Mouse (Mus musculus) olfactory bulb, adult 2 months (tissue): ENCODE measurements around the gene Tsn. TPM values are rescaled to one million over a fixed set of nuclear protein-coding genes. Genes with fewer than 3 reads are reported as not detected.

Source experiments
- H3K27ac ChIP-seq: fragments of 200-500 bp; 2 replicates; pipeline ENCODE4 v1.5.1; 2012; ENCODE audit warnings: low read depth, low read length; ENCODE audit not compliant: insufficient read depth
- H3K4me1 ChIP-seq: fragments of 200-500 bp; 2 replicates; pipeline ENCODE4 v1.6.1; 2012; ENCODE audit warnings: low read length; ENCODE audit not compliant: control insufficient read depth, insufficient read depth
- H3K4me3 ChIP-seq: fragments of 200-500 bp; 2 replicates; pipeline ENCODE4 v1.5.1; 2012; ENCODE audit warnings: mild to moderate bottlenecking, low read depth, low read length, moderate library complexity; ENCODE audit not compliant: insufficient read depth
- CTCF ChIP-seq: fragments of 200-500 bp; IDR thresholded peaks from 2 replicates; pipeline ENCODE4 v1.5.1; 2012; ENCODE audit warnings: low read depth, mild to moderate bottlenecking, low read length, moderate library complexity; ENCODE audit not compliant: insufficient read depth
- POLR2A ChIP-seq: fragments of 200-500 bp; IDR thresholded peaks from 2 replicates; pipeline ENCODE4 v1.6.1; 2012; ENCODE audit warnings: mild to moderate bottlenecking, low read depth, low read length, moderate library complexity; ENCODE audit not compliant: insufficient read depth
- WGBS: fragments of 180-500 bp; shearing (Covaris S2); methylation state at CpG from one replicate; pipeline ENCODE4 v1.1.7; 2018; 5-methylcytosine and 5-hydroxymethylcytosine counted together
- polyA plus RNA-seq: library from polyadenylated mRNA; stranded (reverse); fragments of >200 nt; gene quantifications from 2 replicates; pipeline ENCODE4 v1.2.4, GENCODE M21; 2012; ENCODE audit warnings: low replicate concordance; ENCODE audit not compliant: missing spikeins, insufficient read depth, insufficient read length

The Tsn gene
- polyA plus RNA-seq, 1 experiment = not detected

DNA sequence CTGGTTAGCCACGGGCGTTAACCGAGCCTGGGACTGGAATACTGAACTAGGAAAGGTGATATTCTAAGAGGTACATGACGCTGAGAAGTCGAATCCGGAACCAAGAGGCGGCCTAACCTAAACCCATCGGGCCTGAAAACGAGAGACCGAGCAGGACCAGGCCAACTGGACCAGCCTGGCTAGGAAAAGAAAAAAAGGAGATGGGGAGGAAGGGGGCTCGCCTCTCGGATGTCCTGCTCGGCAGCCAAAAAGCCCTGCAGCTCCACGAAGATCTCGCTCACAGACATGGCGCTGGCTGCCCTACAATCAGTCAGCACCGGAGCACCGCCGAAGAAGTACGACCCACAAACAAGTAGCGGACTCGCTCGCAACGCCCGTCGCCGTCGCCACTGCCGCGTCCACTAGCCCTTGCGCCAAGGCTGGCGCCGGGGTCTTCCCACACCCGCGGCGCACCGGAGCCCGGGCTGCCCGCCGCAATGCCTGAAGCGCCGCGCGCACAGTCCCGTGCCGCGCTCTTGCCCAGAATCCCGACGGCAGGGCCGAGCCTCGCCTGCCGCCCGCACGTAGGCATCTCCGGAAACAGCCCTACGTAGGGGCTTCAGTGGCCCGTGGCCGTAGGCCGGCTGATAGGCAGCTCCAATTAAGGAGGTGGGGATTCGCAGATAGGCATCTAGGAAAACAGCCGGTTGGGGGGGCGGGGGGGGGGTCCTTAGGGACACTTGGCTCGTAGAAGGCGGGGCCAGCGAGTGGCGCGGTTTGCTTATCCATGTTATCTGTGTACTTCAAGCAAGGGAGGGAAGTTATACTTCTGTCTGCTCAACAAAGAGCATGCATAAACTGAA, 538 bp downstream of the Tsn start:
- WGBS = under 1% methylated on average over 67 of the region's 67 CpGs

DNA sequence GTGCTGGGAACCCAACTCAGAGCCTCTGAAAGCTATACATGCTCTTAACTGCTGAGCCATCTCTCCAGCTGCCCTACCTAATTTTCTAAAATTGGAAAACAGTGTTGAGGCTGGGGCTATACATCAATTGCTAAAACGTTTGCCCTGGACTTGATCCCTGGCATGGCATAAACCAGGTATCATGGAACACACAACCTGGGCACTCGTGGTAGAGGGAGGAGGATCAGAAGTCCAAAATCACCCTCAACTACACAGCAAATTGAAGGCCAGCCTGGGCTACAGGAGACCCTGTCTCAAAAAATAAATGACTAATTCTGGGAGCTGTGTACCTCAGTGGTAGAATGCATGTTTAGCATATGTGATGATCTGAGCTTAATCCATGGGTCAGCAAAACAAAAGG, 13.8 kb downstream of the Tsn start:
- no peak overlapping the region for H3K27ac ChIP-seq
- H3K4me1 ChIP-seq = no peaks in the 10 kb centered on the region
- WGBS = 93% methylated on average over 2 of the region's 2 CpGs
- TF ChIP-seq CTCF (no peak), POLR2A (no peak)
- no peak overlapping the region for H3K4me3 ChIP-seq

More for the DNA sequence above, 538 bp downstream of the Tsn start:
- no peaks in the 10 kb centered on the region for H3K4me1 ChIP-seq
- peak overlapping the region; percentile 100 for H3K4me3 ChIP-seq
- peak; percentile 66 for TF ChIP-seq POLR2A
- TF ChIP-seq CTCF = no peak
- H3K27ac ChIP-seq = peak overlapping the region; percentile 99

DNA sequence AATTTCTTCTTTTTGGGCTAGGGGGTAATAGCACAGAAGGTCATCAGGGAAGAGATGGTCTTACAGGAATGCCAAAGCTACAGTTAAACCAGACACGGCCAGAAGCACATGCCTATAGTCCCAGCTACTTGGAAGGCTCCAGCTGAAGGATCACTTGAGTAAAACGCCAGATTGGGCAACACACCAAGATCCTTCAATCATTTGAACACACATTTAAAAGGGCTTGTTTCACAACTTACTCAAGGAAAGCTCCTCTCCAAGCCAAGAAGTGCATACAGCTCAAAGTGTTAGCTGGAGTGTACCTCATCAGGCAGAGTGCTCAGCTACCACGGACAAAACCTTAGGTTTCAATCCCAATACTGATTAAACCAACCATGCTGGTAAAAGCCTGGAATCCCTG, 14.9 kb downstream of the Tsn start:
- Histone ChIP-seq H3K27ac (no peak overlapping the region), H3K4me3 (no peak overlapping the region), H3K4me1 (no peaks in the 10 kb centered on the region)
- 38% methylated on average over 3 of the region's 3 CpGs for WGBS
- TF ChIP-seq CTCF (no peak), POLR2A (no peak)

DNA sequence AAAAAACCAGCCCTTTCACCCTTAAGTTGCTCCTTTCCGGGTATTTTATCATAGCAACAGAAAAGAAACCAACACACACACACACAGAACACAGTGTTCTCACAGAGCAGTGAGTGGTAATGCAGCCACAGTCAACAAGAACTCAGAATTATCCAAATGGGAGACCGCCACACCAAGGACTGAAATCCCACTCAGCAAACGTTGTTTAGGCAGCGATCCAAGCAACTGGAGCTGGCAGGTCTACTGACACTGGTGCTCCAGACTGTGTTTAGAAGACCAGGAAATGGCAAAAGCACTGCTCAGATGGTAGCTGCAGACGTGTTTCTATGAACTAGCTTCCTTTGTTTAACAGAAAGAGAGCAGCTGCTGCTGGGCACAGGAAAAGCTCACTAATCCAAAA, 16.7 kb downstream of the Tsn start:
- TF ChIP-seq POLR2A = no peak
- no peak for TF ChIP-seq CTCF
- no peak overlapping the region for H3K4me3 ChIP-seq
- H3K4me1 ChIP-seq = no peaks in the 10 kb centered on the region
- 29% methylated on average over 5 of the region's 5 CpGs for WGBS
- no peak overlapping the region for H3K27ac ChIP-seq

DNA sequence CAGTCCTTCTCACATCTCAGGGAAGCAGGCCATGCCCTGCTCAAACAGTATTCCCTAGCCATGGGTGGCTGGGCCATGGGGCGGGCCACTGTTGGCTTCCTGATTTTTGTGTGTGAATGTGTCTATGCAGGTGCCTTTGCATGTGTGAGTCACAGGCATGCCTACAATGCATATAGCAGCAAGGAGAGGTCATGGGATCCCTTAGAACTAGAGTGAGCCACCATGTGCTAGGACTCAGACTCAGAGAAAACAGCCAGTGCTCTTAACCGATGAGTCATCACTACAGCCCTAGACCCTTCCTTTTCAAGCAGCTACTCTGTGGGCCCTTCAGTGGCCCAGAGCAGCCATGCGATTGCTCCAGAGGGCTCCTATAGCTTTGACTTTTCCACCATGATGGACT, 17.3 kb downstream of the Tsn start:
- Histone ChIP-seq H3K4me3 (no peak overlapping the region), H3K27ac (no peak overlapping the region), H3K4me1 (no peaks in the 10 kb centered on the region)
- TF ChIP-seq CTCF = no peak
- no peak for TF ChIP-seq POLR2A
- WGBS = 98% methylated on average over 3 of the region's 3 CpGs

DNA sequence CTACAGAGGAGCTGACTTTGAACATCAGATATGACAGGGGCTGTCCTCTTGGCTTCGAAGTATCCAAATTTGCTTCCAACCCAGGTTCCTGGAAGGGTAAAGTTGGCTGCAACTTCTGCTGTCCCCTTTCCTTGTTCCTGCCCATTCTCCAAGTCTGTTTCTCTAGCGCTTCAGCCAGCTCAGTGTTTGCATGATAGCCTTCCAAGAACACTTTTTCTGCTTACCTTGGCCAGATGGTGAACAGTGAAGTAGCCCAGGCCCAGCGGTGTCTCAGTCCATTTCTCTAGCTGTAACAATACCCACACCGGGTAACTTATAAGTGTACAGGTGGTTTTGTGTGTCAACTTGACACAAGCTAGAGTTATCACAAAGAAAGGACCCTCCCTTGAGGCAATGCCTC, 19.2 kb downstream of the Tsn start:
- H3K4me3 ChIP-seq = no peak overlapping the region
- no peaks in the 10 kb centered on the region for H3K4me1 ChIP-seq
- TF ChIP-seq POLR2A (no peak), CTCF (no peak)
- WGBS = 87% methylated on average over 4 of the region's 4 CpGs
- H3K27ac ChIP-seq = no peak overlapping the region

DNA sequence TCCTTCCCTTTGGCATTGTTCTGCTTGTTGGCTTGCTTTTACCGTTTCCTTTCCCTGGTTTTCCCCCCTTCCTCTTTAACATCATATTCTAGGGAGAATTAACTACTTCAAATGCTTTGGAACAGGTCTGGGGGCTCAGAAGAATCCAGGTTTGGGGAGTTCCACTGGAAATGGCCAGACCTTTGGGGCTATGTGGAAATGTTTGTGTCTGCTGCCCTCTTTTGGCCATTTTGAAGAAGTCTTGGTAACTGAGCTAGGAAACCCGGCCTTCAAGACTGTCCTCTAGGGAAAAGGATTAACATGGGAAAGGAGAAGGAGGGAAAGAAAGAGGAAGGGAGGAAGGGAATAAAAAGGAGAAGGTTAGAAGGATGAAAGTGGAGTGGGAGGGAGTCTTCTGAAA, 36.4 kb downstream of the Tsn start:
- Histone ChIP-seq H3K27ac (no peak overlapping the region), H3K4me3 (no peak overlapping the region), H3K4me1 (no peaks in the 10 kb centered on the region)
- WGBS = 11% methylated on average over 2 of the region's 2 CpGs
- TF ChIP-seq POLR2A = no peak
- TF ChIP-seq CTCF = no peak

DNA sequence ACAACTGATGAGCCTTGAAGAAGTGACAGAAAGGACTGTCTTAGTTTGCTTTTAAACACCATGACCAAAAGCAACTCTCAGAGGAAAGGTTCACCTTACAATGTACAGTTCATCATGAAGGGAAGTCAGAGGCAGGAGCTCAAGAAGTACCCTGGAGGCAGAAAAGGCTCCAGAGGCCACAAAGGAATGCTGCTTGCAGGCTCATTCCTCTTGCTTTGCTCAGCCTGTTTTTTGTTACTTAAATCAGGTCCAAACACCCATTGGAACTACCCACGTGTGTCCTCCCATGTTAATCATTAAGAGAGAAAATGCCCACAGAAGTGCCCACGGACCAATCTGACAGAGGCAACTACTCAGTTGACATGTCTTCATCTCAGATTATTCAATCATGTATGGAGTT, 59.6 kb downstream of the Tsn start:
- WGBS = 47% methylated on average over 2 of the region's 2 CpGs
- no peak overlapping the region for H3K27ac ChIP-seq
- no peak for TF ChIP-seq CTCF
- TF ChIP-seq POLR2A = no peak
- H3K4me1 ChIP-seq = no peaks in the 10 kb centered on the region
- H3K4me3 ChIP-seq = no peak overlapping the region

Other genes starting within 250 kb of the Tsn start
- not detected in 2 replicates for gene Gm29106, start 135.2 kb downstream of the Tsn start, polyA plus RNA-seq
- not detected in 2 replicates for gene Nifk, start 10.1 kb upstream of the Tsn start, polyA plus RNA-seq
- gene Clasp1, start 77.3 kb upstream of the Tsn start, polyA plus RNA-seq = 160 and 347 TPM in 2 replicates